In the genomic region with DNA sequence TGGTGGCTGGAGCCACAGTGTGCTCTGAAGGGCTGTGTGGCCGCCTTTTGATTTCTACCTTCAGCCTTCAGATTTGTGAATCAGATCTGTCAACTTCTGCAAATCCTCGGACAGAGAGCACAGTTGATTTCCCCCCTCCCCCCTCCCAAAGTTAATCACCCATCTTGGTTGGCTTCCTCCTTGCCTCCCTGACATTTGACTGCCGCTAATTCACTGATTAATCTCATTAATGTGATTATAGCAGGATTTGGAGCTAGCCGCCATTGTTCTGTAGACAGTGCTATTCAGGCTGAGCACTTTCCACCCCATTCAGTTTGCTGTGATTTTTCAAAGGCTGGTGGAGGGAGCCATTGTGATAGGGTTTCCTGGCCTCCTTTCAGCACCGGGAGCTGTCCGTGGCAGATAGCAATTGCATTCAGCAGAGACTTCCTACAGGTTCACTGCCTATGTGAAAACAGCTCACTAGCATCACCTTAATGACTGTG, we compare ENCODE assay signal across 8 mouse cellular contexts. TPM values are rescaled to one million over a fixed set of nuclear protein-coding genes. Genes with fewer than 3 reads are reported as not detected.
DNase-seq lines count a peak whose midpoint lies in the region; ATAC-seq lines count a peak whose summit lies in the region.

No protein-coding gene starts in this region.

- peak; percentile 57 for DNase-seq in cerebellum, adult 11-12 months
- DNase-seq in thymus, postnatal 4 days = peak; percentile 24
- no peak for DNase-seq in thymus, postnatal 36 days
- DNase-seq in heart, postnatal 4 days = peak; percentile 70
- DNase-seq in neural tube, embryonic 10.5 days (ENCODE audit: extremely low spot score, low spot score) = peak; percentile 73
- DNase-seq in spleen, adult 12 weeks (ENCODE audit: low spot score) = no peak
- no peak for DNase-seq in T-cell, adult 2 months (ENCODE audit: low spot score)

- ATAC-seq in cerebellum, adult (ENCODE audit: insufficient number of reproducible peaks, low FRiP score, low TSS enrichment) = no peak

RNA-seq across cellular contexts. Expression of gene Myt1l, which starts 2.1 kb away (rescaled TPM):
- under 1 TPM; 0.05 to 0.21 TPM for total RNA-seq in heart, postnatal 4 days (2021)

Comparison
In these comparisons a context has a peak if more than half of its experiments do, and no peak if none do; other contexts are left out.
1. DNase-seq: peak in cerebellum, adult 11-12 months (single experiment), thymus, postnatal 4 days (single experiment), heart, postnatal 4 days (single experiment) and neural tube, embryonic 10.5 days (single experiment); none in thymus, postnatal 36 days (0 of 2), spleen, adult 12 weeks (single experiment) and T-cell, adult 2 months (single experiment).